Mouse (Mus musculus) kidney, embryonic 14.5 days (tissue): ENCODE results near the gene Ube2g2. TPM values are rescaled to one million over a fixed set of nuclear protein-coding genes. Genes with fewer than 3 reads are reported as not detected.

Experiments
- ATAC-seq: fragments of 200-750 bp; cut with Nextera tagmentation; 2 replicates; pipeline ENCODE4 v1.8.0; 2017; ENCODE audit warnings: moderate number of reproducible peaks, mild to moderate bottlenecking, moderate TSS enrichment, moderate library complexity; ENCODE audit not compliant: low FRiP score, low TSS enrichment
- H3K27ac ChIP-seq: fragments of 300-500 bp; sonication (generic); 2 replicates; pipeline ENCODE4 v1.5.1; 2014; ENCODE audit warnings: low read depth, mild to moderate bottlenecking, low read length, moderate library complexity, mixed read lengths
- H3K27me3 ChIP-seq: fragments of 300-500 bp; sonication (generic); 2 replicates; pipeline ENCODE4 v1.6.1; 2014; ENCODE audit warnings: mild to moderate bottlenecking, low read length; ENCODE audit not compliant: control insufficient read depth, insufficient read depth
- H3K36me3 ChIP-seq: fragments of 300-500 bp; sonication (generic); 2 replicates; pipeline ENCODE4 v1.6.1; 2014; ENCODE audit warnings: low read length, mixed read lengths; ENCODE audit not compliant: control insufficient read depth, insufficient read depth
- H3K4me1 ChIP-seq: fragments of 300-500 bp; sonication (generic); 2 replicates; pipeline ENCODE4 v1.6.1; 2014; ENCODE audit warnings: low read length, mixed read lengths; ENCODE audit not compliant: control insufficient read depth, insufficient read depth
- H3K4me2 ChIP-seq: fragments of 300-500 bp; sonication (generic); replicated peaks from 2 replicates; pipeline ENCODE4 v1.6.1; 2014; ENCODE audit warnings: low read depth, mild to moderate bottlenecking, low read length
- H3K4me3 ChIP-seq: fragments of 300-500 bp; sonication (generic); 2 replicates; pipeline ENCODE4 v1.5.1; 2014; ENCODE audit warnings: mild to moderate bottlenecking, low read length
- H3K9ac ChIP-seq: fragments of 300-500 bp; sonication (generic); 2 replicates; pipeline ENCODE4 v1.6.1; 2014; ENCODE audit warnings: low read depth, mild to moderate bottlenecking, low read length, moderate library complexity
- H3K9me3 ChIP-seq: fragments of 300-500 bp; sonication (generic); 2 replicates; pipeline ENCODE4 v1.6.1; 2016; ENCODE audit warnings: low read length; ENCODE audit not compliant: control insufficient read depth
- WGBS: fragments of 180-500 bp; shearing (Covaris S2); extraction: QIAGEN DNeasy Blood & Tissue Kit; methylation state at CpG from one replicate; pipeline ENCODE4 v1.1.7; 2014; 5-methylcytosine and 5-hydroxymethylcytosine counted together
- polyA plus RNA-seq: library from polyadenylated mRNA; unstranded; fragments of >200 nt; fragmentation: Nextera tagmentation; extraction: Ambion mirVana; gene quantifications from 2 replicates; pipeline ENCODE4 v1.2.1, GENCODE M21; 2014

The Ube2g2 gene
- polyA plus RNA-seq, 1 experiment from 2014 or later, result 51.8 TPM

DNA sequence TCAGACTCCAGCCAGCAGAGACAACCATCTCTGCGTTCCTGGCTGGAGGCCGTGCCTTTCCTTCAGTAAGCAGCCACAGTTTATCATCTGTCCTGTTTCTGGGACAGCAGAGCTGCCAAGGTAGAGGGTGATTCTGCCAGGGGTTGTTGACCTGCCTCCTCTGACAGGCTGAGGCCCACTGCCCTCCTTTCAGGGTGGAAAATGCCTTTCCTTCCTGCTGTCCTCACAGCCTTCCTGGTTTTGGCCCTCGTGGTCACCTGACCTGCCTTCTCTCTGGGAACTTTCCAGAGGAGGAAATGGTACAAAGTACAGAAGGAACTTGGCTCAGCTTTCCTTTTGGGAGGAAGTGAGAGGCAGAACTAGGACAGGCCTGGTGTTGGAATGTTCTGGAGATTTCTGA, 8.7 kb upstream of the Ube2g2 start:
- Histone ChIP-seq H3K36me3 (peaks cover 85% of the 10 kb centered on the region), H3K27me3 (no peaks in the 10 kb centered on the region), H3K27ac (peak overlapping the region; percentile 61; the same call in 1 of the 2 replicates), H3K4me3 (no peak overlapping the region), H3K4me1 (no peaks in the 10 kb centered on the region), H3K9me3 (no peaks in the 10 kb centered on the region), H3K4me2 (no peak overlapping the region), H3K9ac (no peak overlapping the region)
- WGBS, result 79% methylated on average over 3 of the region's 3 CpGs
- ATAC-seq, result 0 out of 2 replicates have a peak, but pooled peaks have one; percentile 20

DNA sequence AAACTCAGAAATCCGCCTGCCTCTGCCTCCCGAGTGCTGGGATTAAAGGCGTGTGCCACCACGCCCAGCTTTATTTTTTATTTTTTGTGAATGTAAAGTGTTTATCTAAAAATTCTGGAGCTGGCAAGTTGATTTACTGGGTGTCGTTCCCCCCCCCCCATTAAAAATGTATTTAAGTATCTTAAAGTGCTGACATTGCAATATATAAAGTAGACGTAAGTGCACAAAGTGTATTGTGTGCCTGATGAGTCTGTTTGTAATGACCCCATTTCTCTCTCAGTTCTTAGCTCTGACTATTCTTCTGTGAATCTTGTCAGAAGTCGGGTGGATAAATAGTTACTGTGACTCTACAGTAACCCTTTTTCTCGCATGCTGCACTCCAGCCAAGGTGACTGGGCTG, 6.4 kb upstream of the Ube2g2 start:
- 92% methylated on average over 8 of the region's 8 CpGs for WGBS
- Histone ChIP-seq H3K27ac (no peak overlapping the region), H3K4me2 (no peak overlapping the region), H3K9me3 (no peaks in the 10 kb centered on the region), H3K4me1 (no peaks in the 10 kb centered on the region), H3K27me3 (no peaks in the 10 kb centered on the region), H3K9ac (no peak overlapping the region), H3K36me3 (peaks cover 73% of the 10 kb centered on the region), H3K4me3 (no peak overlapping the region)
- ATAC-seq, result no peak

DNA sequence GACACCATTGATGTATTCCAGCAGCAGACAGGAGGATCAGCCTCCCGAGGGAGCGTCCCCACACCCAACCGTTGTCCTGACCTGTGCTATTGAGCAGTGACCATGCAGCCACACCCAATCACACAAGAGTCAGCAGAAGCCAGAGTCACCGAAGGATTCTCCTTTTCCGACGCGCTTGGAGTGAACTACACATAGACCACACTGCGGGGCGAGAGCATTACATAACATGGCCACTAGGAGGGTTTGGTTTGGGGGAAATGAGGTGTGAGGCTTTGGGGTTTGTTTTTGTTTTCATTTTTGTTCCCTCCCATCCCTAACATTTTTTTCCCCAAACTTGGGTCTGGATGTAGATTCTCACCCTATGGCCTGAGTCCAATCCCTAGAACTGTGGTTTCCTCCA, 5.9 kb upstream of the Ube2g2 start:
- no peak for ATAC-seq
- 95% methylated on average over 9 of the region's 9 CpGs for WGBS
- H3K27ac ChIP-seq, result no peak overlapping the region
- no peaks in the 10 kb centered on the region for H3K4me1 ChIP-seq
- H3K27me3 ChIP-seq, result no peaks in the 10 kb centered on the region
- no peaks in the 10 kb centered on the region for H3K9me3 ChIP-seq
- no peak overlapping the region for H3K9ac ChIP-seq
- H3K4me3 ChIP-seq, result no peak overlapping the region
- no peak overlapping the region for H3K4me2 ChIP-seq
- H3K36me3 ChIP-seq, result peaks cover 67% of the 10 kb centered on the region

DNA sequence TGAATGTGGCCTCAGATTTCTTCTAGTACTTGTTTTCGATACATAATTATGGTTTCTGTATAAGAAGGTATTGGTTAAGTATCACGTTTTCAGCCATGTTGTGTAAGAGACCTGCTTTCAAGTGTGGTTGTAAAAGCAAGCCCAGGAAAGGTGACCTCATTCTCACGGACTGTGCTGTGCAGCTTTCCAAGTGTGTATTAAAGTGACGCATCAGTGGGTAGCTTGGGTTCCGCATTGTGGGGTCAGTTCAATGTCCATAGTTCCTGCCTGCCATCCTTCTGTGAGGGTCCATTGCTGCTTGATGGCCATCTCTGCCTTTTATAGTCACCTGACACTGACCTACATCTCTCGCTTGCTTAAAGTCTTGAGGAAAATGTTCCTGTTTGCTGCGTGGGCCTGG, 5.1 kb upstream of the Ube2g2 start:
- Histone ChIP-seq H3K9me3 (no peaks in the 10 kb centered on the region), H3K27me3 (no peaks in the 10 kb centered on the region), H3K27ac (no peak overlapping the region), H3K9ac (no peak overlapping the region), H3K4me2 (no peak overlapping the region), H3K36me3 (peaks cover 60% of the 10 kb centered on the region), H3K4me3 (no peak overlapping the region), H3K4me1 (no peaks in the 10 kb centered on the region)
- WGBS, result 98% methylated on average over 7 of the region's 7 CpGs
- no peak for ATAC-seq

DNA sequence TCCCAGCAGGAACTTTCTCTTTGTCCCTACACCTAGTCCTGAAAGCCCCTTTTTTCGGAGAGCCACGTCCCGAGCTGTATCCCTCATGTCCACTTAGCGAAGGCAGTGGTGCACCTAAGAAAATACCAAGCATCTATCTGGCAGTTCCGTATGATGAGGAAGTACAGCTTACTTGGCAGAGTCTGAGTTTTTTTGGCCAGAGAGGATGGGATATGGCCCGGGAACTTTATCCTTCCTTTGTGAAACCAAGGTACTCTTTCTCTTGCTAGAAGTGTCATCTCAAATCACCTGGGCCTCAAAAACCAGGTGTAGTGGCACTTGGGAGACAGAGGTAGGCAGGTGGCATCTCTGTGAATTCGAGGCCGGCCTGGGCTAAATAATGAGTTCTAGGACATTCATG, 529 bp upstream of the Ube2g2 start:
- Histone ChIP-seq H3K9me3 (no peaks in the 10 kb centered on the region), H3K9ac (peak overlapping the region; percentile 96), H3K27ac (peak overlapping the region; percentile 90), H3K27me3 (no peaks in the 10 kb centered on the region), H3K4me1 (peaks cover 11% of the 10 kb centered on the region; the same call in 1 of the 2 replicates), H3K36me3 (peaks cover 19% of the 10 kb centered on the region), H3K4me2 (peak overlapping the region; percentile 68), H3K4me3 (peak overlapping the region; percentile 93)
- 83% methylated on average over 8 of the region's 8 CpGs for WGBS
- no peak for ATAC-seq

DNA sequence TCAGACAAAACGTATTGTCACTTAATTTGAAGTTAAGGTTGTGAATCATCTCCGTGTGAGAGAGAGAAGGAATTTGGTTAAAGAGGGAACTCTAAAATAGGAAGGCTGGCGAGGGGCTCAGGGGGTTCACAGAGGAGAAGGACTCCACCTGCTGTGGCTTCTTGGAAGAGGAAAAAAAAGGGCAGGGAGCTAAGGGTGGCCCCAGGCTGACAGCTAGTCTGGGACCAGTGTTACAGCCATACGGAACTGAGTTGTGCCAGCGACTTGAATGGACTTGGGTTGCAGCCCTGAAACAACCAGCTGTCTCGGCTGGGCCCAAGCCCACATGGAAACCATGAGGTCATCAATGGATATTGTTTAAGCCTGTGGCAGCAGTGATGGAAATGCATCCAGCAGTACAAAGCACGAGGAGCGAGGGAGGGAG, 1.0 kb downstream of the Ube2g2 start:
- H3K36me3 ChIP-seq, result peaks cover 5% of the 10 kb centered on the region; the same call in 1 of the 2 replicates
- no peaks in the 10 kb centered on the region for H3K9me3 ChIP-seq
- WGBS, result 16% methylated on average over 8 of the region's 8 CpGs
- no peaks in the 10 kb centered on the region for H3K27me3 ChIP-seq
- no peak overlapping the region for H3K27ac ChIP-seq
- peak overlapping the region; percentile 93 for H3K4me3 ChIP-seq
- H3K9ac ChIP-seq, result peak overlapping the region; percentile 96
- ATAC-seq, result no peak
- peaks cover 11% of the 10 kb centered on the region; the same call in 1 of the 2 replicates for H3K4me1 ChIP-seq
- H3K4me2 ChIP-seq, result peak overlapping the region; percentile 68

DNA sequence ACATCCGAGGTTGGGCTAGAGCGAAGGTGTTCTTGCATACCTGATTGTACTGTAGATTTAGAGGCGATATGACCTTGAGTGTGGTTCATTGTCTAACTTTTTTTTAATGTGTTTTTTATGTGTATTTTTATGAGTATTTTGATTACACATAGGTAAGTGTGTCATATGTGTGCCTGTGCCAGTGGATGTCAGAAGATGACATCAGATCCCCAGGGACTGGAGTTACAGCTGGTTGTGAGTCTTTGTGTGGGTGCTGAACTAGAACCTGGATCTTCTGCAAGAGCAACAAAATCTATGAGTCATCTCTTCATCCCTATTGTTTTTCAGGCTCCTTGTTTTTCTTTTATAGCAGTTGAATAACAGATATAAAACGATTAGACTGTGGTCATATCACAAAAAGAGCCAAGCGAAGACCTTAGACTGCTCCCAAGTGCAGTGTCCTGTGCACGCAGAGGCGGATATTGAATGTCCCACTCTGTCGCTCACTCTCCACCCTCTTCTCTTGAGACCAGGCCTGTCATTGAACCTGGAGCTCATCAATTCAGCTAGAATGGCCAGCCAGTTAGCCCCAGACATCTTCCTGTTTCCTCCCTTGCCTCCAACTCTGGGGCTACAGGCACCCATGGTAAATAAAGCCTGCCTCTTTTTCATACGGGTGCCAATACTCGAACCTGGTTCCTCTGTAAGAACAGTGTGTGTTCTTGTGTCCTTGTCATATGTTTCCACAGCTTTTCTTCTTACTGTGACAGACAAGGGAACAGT, 1.7 kb downstream of the Ube2g2 start:
- ATAC-seq, result no peak
- Histone ChIP-seq H3K9me3 (no peaks in the 10 kb centered on the region), H3K27ac (no peak overlapping the region), H3K4me3 (peak overlapping the region; percentile 93; the same call in 1 of the 2 replicates), H3K27me3 (no peaks in the 10 kb centered on the region), H3K36me3 (no peaks in the 10 kb centered on the region), H3K4me2 (peak overlapping the region; percentile 68), H3K4me1 (peaks cover 11% of the 10 kb centered on the region; the same call in 1 of the 2 replicates), H3K9ac (no peak overlapping the region)
- WGBS, result 86% methylated on average over 10 of the region's 10 CpGs

DNA sequence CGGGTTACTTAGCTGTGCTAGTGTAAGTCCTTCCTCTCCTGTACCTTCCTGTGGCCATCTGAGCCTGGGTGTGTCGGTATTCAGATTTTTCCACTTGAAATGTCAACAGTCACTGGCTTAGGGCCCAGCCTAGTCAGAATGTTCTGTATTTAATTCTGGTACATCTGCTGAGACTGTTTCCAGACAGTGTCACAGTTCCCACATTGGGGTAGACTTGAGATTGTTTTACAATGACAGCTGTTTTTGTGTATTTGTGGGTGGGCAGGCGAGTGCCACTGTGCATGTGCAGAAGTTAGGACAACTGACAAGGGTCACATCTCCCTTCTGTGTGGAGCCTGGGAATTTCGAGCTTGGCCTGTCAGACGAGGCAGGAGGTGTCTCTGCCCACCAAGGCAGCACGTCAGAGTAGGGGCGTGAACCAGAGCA, 2.5 kb downstream of the Ube2g2 start:
- 60% methylated on average over 7 of the region's 7 CpGs for WGBS
- H3K4me1 ChIP-seq, result peaks cover 11% of the 10 kb centered on the region; the same call in 1 of the 2 replicates
- H3K9me3 ChIP-seq, result no peaks in the 10 kb centered on the region
- no peak overlapping the region for H3K4me2 ChIP-seq
- H3K27ac ChIP-seq, result no peak overlapping the region
- no peak for ATAC-seq
- no peak overlapping the region for H3K4me3 ChIP-seq
- H3K27me3 ChIP-seq, result no peaks in the 10 kb centered on the region
- H3K36me3 ChIP-seq, result no peaks in the 10 kb centered on the region
- no peak overlapping the region for H3K9ac ChIP-seq

DNA sequence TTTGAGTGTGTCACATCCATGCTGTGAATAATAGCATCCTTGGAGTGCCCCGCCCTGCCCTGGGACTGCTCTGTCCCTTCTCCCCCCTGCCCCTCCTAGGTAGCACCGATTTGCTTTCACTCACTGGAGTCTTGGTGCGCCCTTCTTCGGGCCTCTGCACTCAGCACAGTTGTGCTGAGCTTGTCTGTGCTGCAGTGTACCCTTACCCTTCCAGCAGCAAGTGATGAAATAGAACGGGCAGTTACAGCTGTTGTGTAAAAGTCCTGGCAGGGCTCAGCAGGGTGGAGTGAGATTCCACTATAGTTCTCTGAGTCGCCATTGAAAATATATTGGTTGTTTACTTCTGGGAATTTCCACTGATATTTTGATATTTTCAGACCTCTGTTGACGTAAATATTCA, 4.0 kb downstream of the Ube2g2 start:
- H3K36me3 ChIP-seq, result peaks cover under 1% of the 10 kb centered on the region; the same call in 1 of the 2 replicates
- no peak overlapping the region for H3K4me2 ChIP-seq
- H3K4me3 ChIP-seq, result no peak overlapping the region
- peaks cover 11% of the 10 kb centered on the region; the same call in 1 of the 2 replicates for H3K4me1 ChIP-seq
- no peaks in the 10 kb centered on the region for H3K9me3 ChIP-seq
- H3K27me3 ChIP-seq, result no peaks in the 10 kb centered on the region
- 75% methylated on average over 7 of the region's 7 CpGs for WGBS
- no peak for ATAC-seq
- H3K9ac ChIP-seq, result no peak overlapping the region
- H3K27ac ChIP-seq, result no peak overlapping the region
